Mouse (Mus musculus) testis, adult 2 months (tissue): Measurements from ENCODE around the gene Adgb.
A peak's percentile ranks its signal among the peaks of the same experiment; 100 is the strongest.

Experiments
- CTCF ChIP-seq: fragments of 200-500 bp; IDR thresholded peaks from 2 replicates; pipeline ENCODE4 v1.5.1; 2012; ENCODE audit warnings: low read depth, mild to moderate bottlenecking, inconsistent platforms, low read length, moderate library complexity; ENCODE audit not compliant: control insufficient read depth, insufficient read depth, insufficient replicate concordance
- POLR2A ChIP-seq: fragments of 200-500 bp; IDR thresholded peaks from 2 replicates; pipeline ENCODE4 v1.6.1; 2012; ENCODE audit warnings: low read depth, mild to moderate bottlenecking, inconsistent platforms, low read length, moderate library complexity; ENCODE audit not compliant: control insufficient read depth

DNA sequence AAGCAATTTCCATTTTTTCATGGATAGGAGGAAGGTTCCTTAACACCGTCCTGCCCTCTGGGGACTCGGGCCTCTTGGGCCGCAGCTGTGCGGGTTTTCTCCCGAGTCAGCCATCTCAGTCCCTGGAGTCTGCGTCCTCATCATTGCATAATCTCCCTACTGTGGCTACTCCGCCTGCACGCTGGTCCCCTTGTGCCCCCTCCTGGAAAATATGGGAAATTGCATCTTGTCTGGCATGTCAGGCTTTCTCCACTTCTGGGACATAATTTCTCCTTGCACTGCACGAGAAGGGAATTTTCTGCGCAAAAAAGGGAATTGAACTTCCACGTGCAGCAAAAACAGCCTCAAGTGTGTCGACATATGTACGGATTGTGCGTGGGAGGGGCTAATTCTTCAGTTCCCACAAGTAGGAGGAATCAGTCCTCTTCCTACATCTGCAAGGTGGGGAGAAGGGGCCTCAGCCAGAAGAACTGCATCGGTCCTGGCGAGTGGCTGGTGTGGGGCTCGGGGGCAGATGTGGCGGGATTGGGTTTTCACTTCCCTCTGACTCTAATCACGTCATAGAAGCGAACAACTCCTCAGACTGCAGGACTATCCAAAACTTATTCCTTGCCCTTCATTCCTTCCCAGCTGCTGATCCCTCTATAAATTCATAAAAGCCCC, 150.9 kb downstream of the Adgb start:
- TF ChIP-seq CTCF (peak; percentile 80; the same call in 1 of the 2 replicates), POLR2A (no peak)
